Mouse (Mus musculus) hindbrain, embryonic 13.5 days (tissue): ENCODE results near the gene Tchp. TPM values are rescaled to one million over a fixed set of nuclear protein-coding genes. Genes with fewer than 3 reads are reported as not detected.

Experiments
- ATAC-seq: fragments of 200-750 bp; cut with Nextera tagmentation; 2 replicates; pipeline ENCODE4 v1.8.0; 2017; ENCODE audit warnings: moderate TSS enrichment; ENCODE audit not compliant: low FRiP score
- H3K27ac ChIP-seq: fragments of 300-500 bp; sonication (generic); 2 replicates; pipeline ENCODE4 v1.5.1; 2015; ENCODE audit warnings: inconsistent platforms, mild to moderate bottlenecking, moderate library complexity
- H3K27me3 ChIP-seq: fragments of 300-500 bp; sonication (generic); 2 replicates; pipeline ENCODE4 v1.6.1; 2015; ENCODE audit warnings: mild to moderate bottlenecking, inconsistent platforms
- H3K36me3 ChIP-seq: fragments of 300-500 bp; sonication (generic); 2 replicates; pipeline ENCODE4 v1.6.1; 2015; ENCODE audit warnings: mild to moderate bottlenecking, inconsistent platforms
- H3K4me1 ChIP-seq: fragments of 300-500 bp; sonication (generic); replicated peaks from 2 replicates; pipeline ENCODE4 v1.6.1; 2015; ENCODE audit warnings: inconsistent platforms
- H3K4me2 ChIP-seq: fragments of 300-500 bp; sonication (generic); 2 replicates; pipeline ENCODE4 v1.6.1; 2015; ENCODE audit warnings: inconsistent platforms, mild to moderate bottlenecking, moderate library complexity
- H3K4me3 ChIP-seq: fragments of 300-500 bp; sonication (generic); 2 replicates; pipeline ENCODE4 v1.5.1; 2015; ENCODE audit warnings: mild to moderate bottlenecking, inconsistent platforms
- H3K9ac ChIP-seq: fragments of 300-500 bp; sonication (generic); 2 replicates; pipeline ENCODE4 v1.6.1; 2015; ENCODE audit warnings: mild to moderate bottlenecking, inconsistent platforms
- H3K9me3 ChIP-seq: fragments of 300-500 bp; sonication (generic); 2 replicates; pipeline ENCODE4 v1.6.1; 2016; ENCODE audit warnings: inconsistent platforms
- WGBS: fragments of 180-500 bp; shearing (Covaris S2); methylation state at CpG from one replicate; pipeline ENCODE4 v1.1.7; 2015; 5-methylcytosine and 5-hydroxymethylcytosine counted together
- polyA plus RNA-seq: library from polyadenylated mRNA; unstranded; fragments of >200 nt; fragmentation: Nextera tagmentation; extraction: Ambion mirVana; gene quantifications from 2 replicates; pipeline ENCODE4 v1.2.1, GENCODE M21; 2015

The Tchp gene
- polyA plus RNA-seq, 1 experiment from 2014 or later: 21.1 TPM

DNA sequence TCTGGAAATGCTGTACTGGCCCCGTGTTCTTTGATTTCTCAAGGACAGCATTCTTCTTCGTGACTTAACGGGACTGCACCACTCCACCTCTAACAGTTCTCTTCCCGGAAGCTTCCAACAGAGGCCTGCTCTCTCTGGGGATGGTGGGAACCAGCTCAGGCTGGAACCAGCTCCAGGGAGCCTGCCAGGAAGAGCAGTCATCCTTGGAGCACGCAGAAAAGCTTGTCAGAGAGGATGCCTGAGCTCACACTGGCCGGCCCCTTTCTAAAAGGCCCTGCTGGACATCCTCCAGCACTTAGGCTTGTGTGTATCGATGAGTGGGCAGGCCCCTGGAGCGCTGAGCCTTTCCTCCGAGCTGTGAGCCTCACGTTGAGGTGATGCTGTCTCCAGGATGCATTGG, 20.6 kb downstream of the Tchp start:
- Histone ChIP-seq H3K27me3 (no peaks in the 10 kb centered on the region), H3K4me1 (no peaks in the 10 kb centered on the region), H3K4me2 (no peak overlapping the region), H3K9me3 (no peaks in the 10 kb centered on the region), H3K27ac (no peak overlapping the region), H3K4me3 (no peak overlapping the region), H3K9ac (no peak overlapping the region), H3K36me3 (peaks cover 87% of the 10 kb centered on the region)
- no peak for ATAC-seq
- 85% methylated on average over 10 of the region's 10 CpGs for WGBS

DNA sequence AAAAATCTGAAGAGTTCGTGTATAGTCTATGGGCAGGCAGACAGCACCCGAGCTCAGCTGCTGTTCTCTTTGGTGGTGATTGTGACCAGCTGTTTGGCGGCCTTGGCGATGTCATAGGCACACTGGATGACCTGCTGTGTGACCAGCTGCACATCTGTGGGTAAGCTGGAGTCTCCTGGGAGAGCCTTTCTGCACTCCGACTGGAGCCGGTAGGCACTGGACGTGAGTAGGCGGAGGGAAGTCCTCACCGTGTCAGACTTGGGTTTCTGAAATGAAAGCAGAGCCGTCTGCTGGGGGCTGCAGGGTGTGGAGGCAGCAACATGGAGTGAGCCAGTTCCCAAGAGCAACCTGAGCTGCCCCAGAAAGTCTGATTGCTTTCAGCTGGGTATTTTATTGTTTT, 22.6 kb downstream of the Tchp start:
- no peak for ATAC-seq
- H3K4me1 ChIP-seq: no peaks in the 10 kb centered on the region
- H3K9me3 ChIP-seq: no peaks in the 10 kb centered on the region
- no peak overlapping the region for H3K4me2 ChIP-seq
- no peaks in the 10 kb centered on the region for H3K27me3 ChIP-seq
- H3K36me3 ChIP-seq: peaks cover 89% of the 10 kb centered on the region
- 78% methylated on average over 10 of the region's 10 CpGs for WGBS
- H3K27ac ChIP-seq: no peak overlapping the region
- H3K4me3 ChIP-seq: no peak overlapping the region
- H3K9ac ChIP-seq: no peak overlapping the region

DNA sequence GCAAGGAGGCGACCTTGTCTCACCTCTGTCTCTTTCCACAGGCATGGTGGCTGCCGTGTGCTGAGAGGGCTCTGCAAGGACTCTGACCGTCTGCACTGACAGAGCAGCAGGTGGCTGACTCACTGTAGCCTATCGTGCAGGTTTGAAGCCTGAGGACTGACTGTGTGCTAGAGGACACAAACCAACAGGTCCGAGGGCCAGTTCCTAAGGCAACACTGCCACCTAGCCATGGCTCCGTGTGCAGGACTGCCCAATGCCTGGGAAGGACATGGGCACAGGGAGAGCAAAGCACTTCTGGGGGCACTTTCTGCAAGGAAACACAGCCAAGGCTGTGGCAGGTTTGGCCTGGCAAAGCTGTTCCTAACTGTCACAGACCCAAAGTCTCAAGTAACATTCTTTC, 23.9 kb downstream of the Tchp start:
- no peak for ATAC-seq
- Histone ChIP-seq H3K27me3 (no peaks in the 10 kb centered on the region), H3K4me2 (no peak overlapping the region), H3K27ac (no peak overlapping the region), H3K4me1 (no peaks in the 10 kb centered on the region), H3K9ac (no peak overlapping the region), H3K36me3 (peaks cover 89% of the 10 kb centered on the region), H3K9me3 (no peaks in the 10 kb centered on the region), H3K4me3 (no peak overlapping the region)
- 77% methylated on average over 6 of the region's 6 CpGs for WGBS

DNA sequence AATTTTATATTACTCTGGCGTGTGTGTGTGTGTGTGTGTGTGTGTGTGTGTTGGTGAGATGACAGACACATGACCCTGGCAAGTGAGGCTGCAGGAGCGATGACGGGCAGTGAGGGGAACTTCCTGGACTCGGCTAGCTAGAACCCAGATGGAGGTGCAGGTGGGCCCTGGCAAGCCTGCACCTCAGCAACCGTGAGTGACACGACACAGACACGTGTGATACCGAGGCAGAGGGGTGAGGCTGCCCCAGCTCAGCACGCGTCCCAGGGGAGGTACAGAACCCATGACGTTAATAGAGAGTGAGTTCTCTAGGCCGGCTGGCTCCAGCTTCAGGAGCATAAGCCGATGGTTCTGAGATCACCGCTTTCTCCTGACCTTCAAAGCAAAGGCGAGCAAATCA, 24.4 kb downstream of the Tchp start:
- Histone ChIP-seq H3K27ac (no peak overlapping the region), H3K4me2 (no peak overlapping the region), H3K36me3 (peaks cover 94% of the 10 kb centered on the region), H3K27me3 (no peaks in the 10 kb centered on the region), H3K9ac (no peak overlapping the region), H3K9me3 (no peaks in the 10 kb centered on the region), H3K4me1 (no peaks in the 10 kb centered on the region), H3K4me3 (no peak overlapping the region)
- WGBS: 93% methylated on average over 15 of the region's 15 CpGs
- no peak for ATAC-seq

DNA sequence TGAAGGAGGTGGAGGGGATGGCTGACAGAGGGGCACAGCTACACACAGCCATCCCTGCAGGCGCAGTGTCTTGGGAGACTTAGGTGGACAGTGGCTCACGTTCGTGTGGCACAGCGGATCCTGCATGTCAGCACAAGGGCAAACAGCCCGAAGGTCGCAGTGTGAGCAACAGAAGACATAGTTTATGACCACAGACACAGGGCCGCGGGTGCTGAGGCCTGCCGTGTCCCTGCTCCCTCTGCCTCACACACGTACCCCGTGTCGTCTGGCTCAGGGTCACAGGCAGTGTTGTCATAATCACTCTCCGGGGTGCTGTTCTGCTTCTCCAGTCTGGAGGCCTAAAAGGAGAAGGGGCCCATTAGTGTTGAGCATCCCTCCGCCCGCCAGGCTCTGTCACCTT, 26.0 kb downstream of the Tchp start:
- no peaks in the 10 kb centered on the region for H3K4me1 ChIP-seq
- no peak overlapping the region for H3K9ac ChIP-seq
- no peak overlapping the region for H3K27ac ChIP-seq
- WGBS: 95% methylated on average over 15 of the region's 15 CpGs
- H3K9me3 ChIP-seq: no peaks in the 10 kb centered on the region
- no peaks in the 10 kb centered on the region for H3K27me3 ChIP-seq
- no peak for ATAC-seq
- no peak overlapping the region for H3K4me3 ChIP-seq
- peaks cover 95% of the 10 kb centered on the region for H3K36me3 ChIP-seq
- H3K4me2 ChIP-seq: no peak overlapping the region

DNA sequence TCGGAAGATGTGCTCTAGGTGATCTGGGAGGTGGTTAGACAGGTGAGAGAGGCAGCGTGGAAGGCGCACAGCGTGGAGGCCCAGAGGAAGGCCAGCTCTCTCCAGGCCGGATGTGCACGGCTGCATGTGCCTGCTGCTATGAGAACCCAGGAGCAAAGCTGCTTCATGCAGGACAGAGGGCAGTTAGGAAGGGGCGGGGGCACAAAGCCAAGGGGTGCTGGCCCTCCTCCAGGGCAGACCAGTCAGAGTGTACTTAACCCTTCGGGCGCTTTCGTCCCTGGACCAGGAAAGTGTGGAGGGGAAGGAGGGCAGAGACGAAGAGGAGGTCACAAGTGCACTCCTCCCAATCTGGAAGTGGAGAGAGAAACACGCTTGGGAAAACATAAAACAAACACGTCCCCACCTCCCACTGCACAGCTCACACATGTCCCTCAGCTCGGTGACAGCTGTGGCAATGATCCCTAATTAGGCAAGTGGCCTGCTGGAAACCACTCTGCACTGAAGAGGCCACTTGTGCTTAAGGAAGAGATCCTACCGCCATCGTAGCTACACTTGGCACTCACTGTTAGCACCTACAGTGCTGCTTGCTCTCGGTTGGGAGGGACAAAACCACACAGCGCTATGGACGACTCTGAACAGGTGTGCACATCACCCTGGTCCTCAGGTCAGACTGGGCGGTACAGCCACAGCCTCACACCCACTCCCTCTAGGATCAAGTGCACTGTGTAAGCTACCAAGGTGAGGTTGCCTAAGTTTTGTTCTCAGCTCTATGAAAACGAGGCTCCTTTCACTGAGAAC, 29.7 kb downstream of the Tchp start:
- H3K36me3 ChIP-seq: peaks cover 93% of the 10 kb centered on the region
- no peak overlapping the region for H3K9ac ChIP-seq
- no peaks in the 10 kb centered on the region for H3K4me1 ChIP-seq
- H3K9me3 ChIP-seq: no peaks in the 10 kb centered on the region
- H3K27me3 ChIP-seq: no peaks in the 10 kb centered on the region
- H3K4me3 ChIP-seq: no peak overlapping the region
- no peak for ATAC-seq
- no peak overlapping the region for H3K27ac ChIP-seq
- H3K4me2 ChIP-seq: no peak overlapping the region
- WGBS: 90% methylated on average over 21 of the region's 21 CpGs

DNA sequence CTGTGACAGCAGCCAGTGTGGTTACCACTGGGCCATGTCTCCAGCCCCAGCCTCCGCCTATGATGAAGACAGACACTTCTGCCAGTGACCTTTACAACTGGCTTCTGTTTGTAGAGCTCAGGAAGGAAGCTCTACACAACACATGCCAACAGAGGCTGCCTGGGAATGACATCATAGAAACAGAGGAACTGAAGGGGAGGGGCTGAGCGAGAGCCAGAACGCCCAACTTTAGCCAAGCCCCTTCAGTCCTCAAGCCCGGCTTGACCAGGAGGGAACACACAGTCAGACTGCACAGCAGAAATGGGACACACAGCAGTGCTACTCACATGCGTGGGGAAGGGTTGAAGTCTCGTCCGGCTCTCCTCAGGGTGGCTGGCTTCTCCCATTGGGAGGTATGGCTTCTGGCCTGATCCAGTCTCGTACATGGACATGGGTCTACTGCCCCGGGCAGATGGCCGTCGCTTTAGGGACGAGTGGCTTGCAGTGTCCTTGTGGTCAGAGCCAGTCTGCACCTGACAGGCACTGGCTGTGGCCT, 31.2 kb downstream of the Tchp start:
- no peak for ATAC-seq
- Histone ChIP-seq H3K9me3 (no peaks in the 10 kb centered on the region), H3K4me1 (no peaks in the 10 kb centered on the region), H3K9ac (no peak overlapping the region), H3K4me2 (no peak overlapping the region), H3K27me3 (no peaks in the 10 kb centered on the region), H3K27ac (no peak overlapping the region), H3K4me3 (no peak overlapping the region), H3K36me3 (peaks cover 93% of the 10 kb centered on the region)
- 87% methylated on average over 12 of the region's 12 CpGs for WGBS

DNA sequence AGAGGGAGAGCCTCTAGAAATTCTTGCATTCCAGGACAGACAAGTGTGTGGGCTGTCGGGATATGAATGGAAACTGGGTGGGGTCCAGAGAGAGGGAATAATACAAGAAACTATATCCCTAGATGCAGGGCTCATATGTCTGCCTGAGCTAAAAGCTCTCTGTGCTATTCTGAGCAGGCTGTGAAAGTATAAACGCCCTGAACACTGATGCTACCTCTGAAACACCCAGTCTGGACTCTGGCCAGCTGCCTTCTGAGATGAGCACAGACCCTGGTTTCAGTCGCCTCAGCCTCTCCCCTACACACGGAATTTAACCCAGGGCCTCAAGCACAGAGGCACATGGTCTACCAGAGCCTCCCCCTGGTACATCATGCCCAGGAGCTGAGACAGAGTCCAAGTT, 33.0 kb downstream of the Tchp start:
- 76% methylated on average over 4 of the region's 4 CpGs for WGBS
- peaks cover 96% of the 10 kb centered on the region for H3K36me3 ChIP-seq
- no peak overlapping the region for H3K9ac ChIP-seq
- H3K27me3 ChIP-seq: no peaks in the 10 kb centered on the region
- ATAC-seq: no peak
- no peaks in the 10 kb centered on the region for H3K4me1 ChIP-seq
- H3K9me3 ChIP-seq: no peaks in the 10 kb centered on the region
- no peak overlapping the region for H3K4me2 ChIP-seq
- H3K4me3 ChIP-seq: no peak overlapping the region
- H3K27ac ChIP-seq: no peak overlapping the region

DNA sequence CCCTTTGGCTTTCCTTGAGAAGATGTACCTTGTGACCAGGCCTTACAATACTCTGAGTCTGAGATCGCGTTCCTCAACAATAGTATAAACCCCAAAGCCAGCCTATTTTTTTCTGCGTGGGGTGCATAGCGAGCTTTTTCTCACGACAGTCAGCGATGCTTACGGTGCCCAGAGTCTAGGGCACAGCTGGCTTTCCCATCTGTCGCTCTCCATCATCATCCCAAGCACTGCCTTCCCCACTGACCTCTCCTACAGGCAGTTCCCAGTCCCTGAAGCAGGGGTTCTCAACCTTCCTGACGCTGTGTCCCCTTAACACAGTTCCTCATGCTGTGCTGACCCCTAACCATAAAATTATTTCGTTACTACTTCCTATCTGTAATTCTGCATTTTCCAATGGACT, 35.0 kb downstream of the Tchp start:
- peaks cover 93% of the 10 kb centered on the region for H3K36me3 ChIP-seq
- no peaks in the 10 kb centered on the region for H3K9me3 ChIP-seq
- WGBS: 92% methylated on average over 10 of the region's 10 CpGs
- H3K9ac ChIP-seq: no peak overlapping the region
- no peak overlapping the region for H3K27ac ChIP-seq
- no peak for ATAC-seq
- H3K4me2 ChIP-seq: no peak overlapping the region
- no peaks in the 10 kb centered on the region for H3K27me3 ChIP-seq
- H3K4me1 ChIP-seq: no peaks in the 10 kb centered on the region
- H3K4me3 ChIP-seq: no peak overlapping the region

DNA sequence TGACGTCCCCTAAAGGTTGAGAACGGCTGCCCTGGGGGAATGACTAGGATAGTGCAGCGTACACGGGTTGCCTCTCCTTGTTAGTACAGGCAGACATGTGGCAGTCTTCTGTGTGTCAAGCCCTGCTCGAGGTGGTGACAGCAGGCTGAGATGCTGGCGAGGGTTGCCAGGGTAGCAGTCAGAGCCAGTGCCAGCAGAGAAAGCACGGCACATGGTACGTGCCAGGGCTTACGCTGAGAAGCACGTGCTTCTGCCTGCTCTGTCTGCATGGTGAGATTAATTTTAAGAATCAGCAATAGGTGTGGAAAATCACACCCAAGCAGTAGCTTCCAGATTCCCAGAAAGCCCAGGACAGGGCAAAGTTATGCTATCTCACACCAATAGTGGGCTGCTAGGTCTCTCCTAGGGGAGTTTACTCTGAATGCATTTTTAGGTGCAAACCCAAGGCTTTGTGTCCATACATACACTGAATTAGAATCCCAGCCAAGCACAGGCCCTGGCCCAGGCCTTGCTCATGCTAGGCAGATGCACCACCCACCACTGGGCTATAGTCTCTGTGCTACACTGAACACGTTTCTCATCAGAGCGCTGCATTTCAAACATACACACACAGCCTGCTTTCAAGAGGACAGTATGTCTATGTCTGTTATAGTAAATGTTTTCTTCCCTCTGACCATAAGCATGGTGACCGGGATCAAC, 35.6 kb downstream of the Tchp start:
- no peaks in the 10 kb centered on the region for H3K9me3 ChIP-seq
- H3K4me1 ChIP-seq: no peaks in the 10 kb centered on the region
- WGBS: 86% methylated on average over 13 of the region's 13 CpGs
- ATAC-seq: no peak
- no peak overlapping the region for H3K9ac ChIP-seq
- H3K4me3 ChIP-seq: no peak overlapping the region
- peaks cover 93% of the 10 kb centered on the region for H3K36me3 ChIP-seq
- no peaks in the 10 kb centered on the region for H3K27me3 ChIP-seq
- H3K4me2 ChIP-seq: no peak overlapping the region
- no peak overlapping the region for H3K27ac ChIP-seq

DNA sequence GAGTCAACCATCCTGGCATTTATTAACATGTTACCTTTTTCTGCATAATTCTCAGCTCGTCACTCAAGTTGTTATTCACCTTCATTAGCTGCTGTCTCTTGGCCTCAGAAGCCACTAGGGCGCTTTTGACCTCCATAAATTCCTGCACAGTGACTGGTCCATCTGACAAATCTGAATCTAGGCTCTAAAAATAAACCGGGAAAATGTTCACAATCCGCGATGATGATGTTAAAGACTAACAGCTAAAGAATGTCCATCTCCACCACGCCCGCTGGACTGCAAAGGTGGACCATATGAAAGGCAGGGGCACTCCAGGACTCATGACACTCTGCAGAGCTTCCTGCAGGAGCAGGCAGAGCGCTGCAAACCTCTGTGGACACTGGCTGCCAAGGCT, 36.1 kb downstream of the Tchp start:
- Histone ChIP-seq H3K9me3 (no peaks in the 10 kb centered on the region), H3K4me2 (no peak overlapping the region), H3K4me1 (no peaks in the 10 kb centered on the region), H3K9ac (no peak overlapping the region), H3K27me3 (no peaks in the 10 kb centered on the region), H3K36me3 (peaks cover 93% of the 10 kb centered on the region), H3K4me3 (no peak overlapping the region), H3K27ac (no peak overlapping the region)
- ATAC-seq: no peak
- 94% methylated on average over 8 of the region's 8 CpGs for WGBS

DNA sequence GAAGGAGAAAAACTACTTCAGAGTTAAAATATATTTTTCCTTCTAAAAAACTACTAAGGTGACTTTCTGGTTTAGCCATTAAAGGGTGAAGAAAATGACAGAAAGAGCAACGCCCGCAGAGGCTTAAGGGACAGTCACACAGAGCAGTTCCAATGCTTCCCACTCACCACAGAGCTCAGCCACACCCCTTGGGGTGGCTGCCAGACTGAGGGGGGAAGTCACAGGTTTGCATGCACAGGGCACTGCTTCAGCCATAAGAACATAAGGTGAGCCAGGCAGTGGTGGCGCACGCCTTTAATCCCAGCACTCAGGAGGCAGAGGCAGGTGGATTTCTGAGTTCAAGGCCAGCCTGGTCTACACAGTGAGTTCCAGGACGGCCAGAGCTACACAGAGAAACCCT, 38.0 kb downstream of the Tchp start:
- 95% methylated on average over 5 of the region's 5 CpGs for WGBS
- no peak overlapping the region for H3K4me2 ChIP-seq
- H3K4me1 ChIP-seq: no peaks in the 10 kb centered on the region
- H3K27ac ChIP-seq: no peak overlapping the region
- no peaks in the 10 kb centered on the region for H3K9me3 ChIP-seq
- no peaks in the 10 kb centered on the region for H3K27me3 ChIP-seq
- no peak for ATAC-seq
- H3K4me3 ChIP-seq: no peak overlapping the region
- H3K36me3 ChIP-seq: peaks cover 93% of the 10 kb centered on the region
- H3K9ac ChIP-seq: no peak overlapping the region

DNA sequence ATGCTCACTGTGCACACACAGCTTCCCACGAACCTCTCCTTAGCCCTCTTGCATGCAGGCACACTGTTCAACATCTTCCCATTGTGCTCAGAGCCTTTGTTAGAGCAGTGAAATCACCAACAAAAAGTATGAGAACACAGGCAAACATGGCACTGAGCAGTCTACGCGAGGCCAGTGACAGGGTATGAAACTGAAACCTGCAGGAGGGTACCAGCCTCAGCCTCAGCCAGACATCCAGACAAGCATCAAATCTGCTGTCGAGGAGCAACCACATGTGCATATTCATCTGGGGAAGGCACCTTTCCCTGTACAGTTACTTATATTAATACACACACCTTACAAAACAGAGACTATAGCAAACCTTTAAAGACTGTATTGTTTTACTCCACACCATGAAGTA, 39.3 kb downstream of the Tchp start:
- no peaks in the 10 kb centered on the region for H3K27me3 ChIP-seq
- H3K9ac ChIP-seq: no peak overlapping the region
- H3K27ac ChIP-seq: no peak overlapping the region
- H3K4me1 ChIP-seq: no peaks in the 10 kb centered on the region
- no peak for ATAC-seq
- H3K36me3 ChIP-seq: peaks cover 94% of the 10 kb centered on the region
- no peak overlapping the region for H3K4me2 ChIP-seq
- no peak overlapping the region for H3K4me3 ChIP-seq
- WGBS: 88% methylated on average over 4 of the region's 4 CpGs
- H3K9me3 ChIP-seq: no peaks in the 10 kb centered on the region
